Mouse (Mus musculus): Measurements from ENCODE around the gene Pitx2. TPM values are rescaled to one million over a fixed set of nuclear protein-coding genes. Genes with fewer than 3 reads are reported as not detected.

Gene Pitx2
- total RNA-seq, 2 experiments from 2014 or later: not detected

GRCm38 (mm10) chr3:129214666-129215161 is 15.0 kb downstream of the Pitx2 start:
- intact Hi-C loops (cut with DNase I): loop anchor here (5.0 kb wide), 1 partner anchor 1582 kb away; the partner anchor contains the start of gene Neurog2
- DNase-seq (ENCODE audit: low spot score in 2 of 2): no peak

GRCm38 (mm10) chr3:129215241-129215750 is 15.6 kb downstream of the Pitx2 start:
- no peak for DNase-seq (ENCODE audit: low spot score in 2 of 2)
- intact Hi-C loops (cut with DNase I): loop anchor here (5.0 kb wide), 1 partner anchor 1583 kb away; the partner anchor contains the start of gene Neurog2

GRCm38 (mm10) chr3:129215751-129216331 is 16.2 kb downstream of the Pitx2 start:
- DNase-seq (ENCODE audit: low spot score in 2 of 2): peak in 1 of 2 experiments; percentile 42
- intact Hi-C loops (cut with DNase I): loop anchor here (5.0 kb wide), 1 partner anchor 1584 kb away; the partner anchor contains the start of gene Neurog2

- DNase-seq (ENCODE audit: low spot score in 2 of 2): no peak
- intact Hi-C loops (cut with DNase I): loop anchor here (5.0 kb wide), 1 partner anchor 1584 kb away; the partner anchor contains the start of gene Neurog2
These were observed 16.8 kb downstream of the Pitx2 start for GRCm38 (mm10) chr3:129216491-129216890.

GRCm38 (mm10) chr3:129216911-129217561 is 17.4 kb downstream of the Pitx2 start:
- intact Hi-C loops (cut with DNase I): loop anchor here (5.0 kb wide), 1 partner anchor 1585 kb away; the partner anchor contains the start of gene Neurog2
- DNase-seq (ENCODE audit: low spot score in 2 of 2): no peak

- intact Hi-C loops (cut with DNase I): loop anchor here (5.0 kb wide), 1 partner anchor 1586 kb away; the partner anchor contains the start of gene Neurog2
- DNase-seq (ENCODE audit: low spot score in 2 of 2): no peak
These were observed 18.2 kb downstream of the Pitx2 start for GRCm38 (mm10) chr3:129217862-129218370.

GRCm38 (mm10) chr3:129218371-129218921 is 18.8 kb downstream of the Pitx2 start:
- intact Hi-C loops (cut with DNase I): loop anchor here (5.0 kb wide), 1 partner anchor 1586 kb away; the partner anchor contains the start of gene Neurog2
- DNase-seq (ENCODE audit: low spot score in 2 of 2): no peak

- intact Hi-C loops (cut with DNase I): loop anchor here (5.0 kb wide), 1 partner anchor 1882 kb away; no protein-coding TSS in a partner anchor
- no peak for DNase-seq (ENCODE audit: low spot score in 2 of 2)
These were observed 20.5 kb downstream of the Pitx2 start for GRCm38 (mm10) chr3:129220086-129220670.

GRCm38 (mm10) chr3:129220681-129221379 is 21.2 kb downstream of the Pitx2 start:
- intact Hi-C loops (cut with DNase I): loop anchor here (5.0 kb wide), 1 partner anchor 1881 kb away; no protein-coding TSS in a partner anchor
- DNase-seq (ENCODE audit: low spot score in 2 of 2): no peak

- no peak for DNase-seq (ENCODE audit: low spot score in 2 of 2)
- intact Hi-C loops (cut with DNase I): loop anchor here (5.0 kb wide), 1 partner anchor 1881 kb away; no protein-coding TSS in a partner anchor
These were observed 21.9 kb downstream of the Pitx2 start for GRCm38 (mm10) chr3:129221380-129222260.

GRCm38 (mm10) chr3:129222448-129223290 is 23.0 kb downstream of the Pitx2 start:
- DNase-seq (ENCODE audit: low spot score in 2 of 2): no peak
- intact Hi-C loops (cut with DNase I): loop anchor here (5.0 kb wide), 1 partner anchor 1880 kb away; no protein-coding TSS in a partner anchor

- no peak for DNase-seq (ENCODE audit: low spot score in 2 of 2)
- intact Hi-C loops (cut with DNase I): loop anchor here (5.0 kb wide), 1 partner anchor 1879 kb away; no protein-coding TSS in a partner anchor
These were observed 23.7 kb downstream of the Pitx2 start for GRCm38 (mm10) chr3:129223401-129223800.

GRCm38 (mm10) chr3:129223964-129224805 is 24.5 kb downstream of the Pitx2 start:
- no peak for DNase-seq (ENCODE audit: low spot score in 2 of 2)
- intact Hi-C loops (cut with DNase I): loop anchor here (5.0 kb wide), 1 partner anchor 1878 kb away; no protein-coding TSS in a partner anchor

- intact Hi-C loops (cut with DNase I): loop anchor here (5.0 kb wide), 1 partner anchor 1877 kb away; no protein-coding TSS in a partner anchor
- DNase-seq (ENCODE audit: low spot score in 2 of 2): no peak
These were observed 25.3 kb downstream of the Pitx2 start for GRCm38 (mm10) chr3:129224806-129225576.

Measured in left cerebral cortex, postnatal 36 days (tissue).